ENCODE assay signal across 23 mouse cellular contexts in genomic region chr4:117613153-117613773, GRCm38 (mm10).
DNase-seq lines count a peak whose midpoint lies in the region; ATAC-seq lines count a peak whose summit lies in the region.
"Had no signal": no experiment of that assay in that cellular context is flagged by ENCODE, and none has a peak within 500 bp of the region (broad histone marks: within the 10 kb centered on the region; RNA-seq: fewer than 3 reads in every experiment).

No protein-coding gene starts in this region.

- intact Hi-C loops in heart, postnatal 36 days (cut with DNase I) = no loop called here

- H3K4me2 ChIP-seq in limb, embryonic 12.5 days = no peak overlapping the region
- H3K4me2 ChIP-seq in hindbrain, embryonic 16.5 days (ENCODE audit: low read length) = no peak overlapping the region
- H3K4me2 ChIP-seq: embryonic facial prominence, embryonic 12.5 days; embryonic facial prominence, embryonic 15.5 days; heart, embryonic 12.5 days; heart, embryonic 15.5 days; hindbrain, embryonic 14.5 days had no signal

- H3K4me3 ChIP-seq in limb, embryonic 12.5 days (replicated peaks) = no peak overlapping the region
- no peak overlapping the region for H3K4me3 ChIP-seq in hindbrain, embryonic 16.5 days (ENCODE audit: low read length)
- H3K4me3 ChIP-seq: embryonic facial prominence, embryonic 12.5 days; embryonic facial prominence, embryonic 15.5 days; heart, embryonic 12.5 days; heart, embryonic 15.5 days had no signal

- no peaks in the 10 kb centered on the region for H3K9me3 ChIP-seq in limb, embryonic 12.5 days
- no peaks in the 10 kb centered on the region for H3K9me3 ChIP-seq in hindbrain, embryonic 16.5 days (ENCODE audit: control insufficient read depth, low read length)
- H3K9me3 ChIP-seq: embryonic facial prominence, embryonic 12.5 days; embryonic facial prominence, embryonic 15.5 days; heart, embryonic 12.5 days; heart, embryonic 15.5 days had no signal

- H3K36me3 ChIP-seq in limb, embryonic 12.5 days = peaks cover 63% of the 10 kb centered on the region
- H3K36me3 ChIP-seq in hindbrain, embryonic 16.5 days (ENCODE audit: control insufficient read depth, insufficient read depth, low read length) = peaks cover 16% of the 10 kb centered on the region

- H3K27me3 ChIP-seq in limb, embryonic 12.5 days = no peaks in the 10 kb centered on the region
- no peaks in the 10 kb centered on the region for H3K27me3 ChIP-seq in hindbrain, embryonic 16.5 days (replicated peaks; ENCODE audit: control insufficient read depth, insufficient read depth, low read length)
- H3K27me3 ChIP-seq: embryonic facial prominence, embryonic 12.5 days; embryonic facial prominence, embryonic 15.5 days; heart, embryonic 12.5 days; heart, embryonic 15.5 days had no signal

- H3K27ac ChIP-seq in limb, embryonic 12.5 days = peak overlapping the region; percentile 83
- H3K27ac ChIP-seq in hindbrain, embryonic 16.5 days (ENCODE audit: low read depth, low read length) = no peak overlapping the region
- H3K27ac ChIP-seq: embryonic facial prominence, embryonic 12.5 days; embryonic facial prominence, embryonic 15.5 days; heart, embryonic 15.5 days; hindbrain, embryonic 14.5 days had no signal

- DNase-seq in adrenal gland, postnatal 10 days = peak; percentile 33
- DNase-seq in adrenal gland, adult (ENCODE audit: inconsistent age in 2 of 2, low spot score in 1 of 2) = no peak
- DNase-seq in forelimb bud, embryonic 11.5 days (ENCODE audit: low read depth, low spot score) = peak; percentile 67
- DNase-seq in heart, postnatal 36 days = no peak
- DNase-seq: adrenal gland, postnatal 14 days; cerebellum, adult 11 months; cerebellum, adult 2 months; cerebellum, adult 9-11 months; cerebellum, postnatal 25 days; forebrain, postnatal 0 days; gastrocnemius, postnatal 25 days; heart, adult 18-20 months; heart, postnatal 10 days; heart, postnatal 4 days had no signal

- 39% methylated on average over 4 of the region's 4 CpGs for WGBS in limb, embryonic 12.5 days
- 97% methylated on average over 4 of the region's 4 CpGs for WGBS in hindbrain, embryonic 16.5 days

- H3K4me1 ChIP-seq in limb, embryonic 12.5 days (replicated peaks) = peaks cover 48% of the 10 kb centered on the region
- no peaks in the 10 kb centered on the region for H3K4me1 ChIP-seq in hindbrain, embryonic 16.5 days (ENCODE audit: control insufficient read depth, insufficient read depth, low read depth, low read length)

- H3K9ac ChIP-seq in limb, embryonic 12.5 days (replicated peaks) = no peak overlapping the region
- no peak overlapping the region for H3K9ac ChIP-seq in hindbrain, embryonic 16.5 days (ENCODE audit: low read depth, low read length)
- H3K9ac ChIP-seq: embryonic facial prominence, embryonic 12.5 days; embryonic facial prominence, embryonic 15.5 days; forebrain, postnatal 0 days; heart, embryonic 12.5 days; heart, embryonic 15.5 days; hindbrain, embryonic 14.5 days had no signal

- ATAC-seq in limb, embryonic 12.5 days (ENCODE audit: insufficient number of reproducible peaks, insufficient read depth, low FRiP score, low TSS enrichment, low read depth) = 0 out of 2 replicates have a peak, but pooled peaks have one; percentile 61
- ATAC-seq in hindbrain, embryonic 16.5 days = no peak
- ATAC-seq: activated CD4-positive, CD25-positive, alpha-beta regulatory T cell, adult 4 months; forebrain, embryonic 14.5 days; forebrain, postnatal 0 days had no signal

Comparison
In these comparisons a context has a peak if more than half of its experiments do, and no peak if none do; other contexts are left out.
1. DNase-seq: peak in adrenal gland, postnatal 10 days (single experiment) and forelimb bud, embryonic 11.5 days (single experiment); none in adrenal gland, adult (0 of 2) and heart, postnatal 36 days (0 of 2).